In the genomic region with DNA sequence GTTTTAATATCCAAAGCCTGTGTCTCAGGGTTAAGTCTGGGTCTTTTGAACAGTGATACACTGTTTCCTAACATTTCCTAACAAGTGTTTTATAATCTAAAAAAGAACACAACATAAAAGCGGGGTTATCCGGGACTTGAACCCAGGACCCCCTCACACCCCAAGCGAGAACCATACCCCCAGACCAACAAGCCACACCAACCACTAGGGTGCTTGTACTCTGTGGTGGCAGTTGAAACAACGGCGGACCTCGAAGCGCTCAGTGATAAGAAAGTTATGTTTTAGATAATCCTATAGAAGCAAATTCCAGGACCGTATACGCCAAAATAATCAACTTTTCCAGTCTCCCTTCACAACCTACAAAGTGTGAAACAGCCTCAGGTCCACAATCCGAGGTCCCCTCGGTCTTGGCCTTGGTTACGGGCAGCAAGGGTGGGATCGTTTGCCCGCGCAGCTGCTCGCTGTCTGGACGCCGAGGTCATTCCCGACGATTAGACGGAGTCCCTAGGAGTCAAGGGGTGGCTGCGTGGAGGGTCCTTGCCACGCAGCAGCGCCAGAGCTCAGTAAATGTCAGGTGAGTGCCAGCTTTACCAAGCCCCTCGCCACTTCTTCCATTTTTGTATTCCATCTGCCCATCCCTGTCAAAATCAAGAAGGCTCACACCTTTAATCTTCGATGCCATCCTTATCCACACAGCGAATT, we compare ENCODE assay signal across 9 mouse cellular contexts. TPM values are rescaled to one million over a fixed set of nuclear protein-coding genes. Genes with fewer than 3 reads are reported as not detected.
DNase-seq lines count a peak whose midpoint lies in the region; ATAC-seq and TF ChIP-seq lines count a peak whose summit lies in the region.
"Had no signal": no experiment of that assay in that cellular context is flagged by ENCODE, and none has a peak within 500 bp of the region (broad histone marks: within the 10 kb centered on the region; RNA-seq: fewer than 3 reads in every experiment).

No protein-coding gene starts in this region.

- no peak for TF ChIP-seq POLR2A in limb, embryonic 14.5 days (IDR thresholded peaks at IDR 0.05; ENCODE audit: borderline replicate concordance, extremely low read depth, insufficient read depth, insufficient read length)

- no peaks in the 10 kb centered on the region for H3K9me3 ChIP-seq in embryonic facial prominence, embryonic 14.5 days (ENCODE audit: control insufficient read depth, low read length)
- no peaks in the 10 kb centered on the region for H3K9me3 ChIP-seq in limb, embryonic 14.5 days (ENCODE audit: control insufficient read depth, low read length)

- no peak overlapping the region for H3K27ac ChIP-seq in embryonic facial prominence, embryonic 14.5 days (replicated peaks; ENCODE audit: low read depth, low read length)
- no peak overlapping the region for H3K27ac ChIP-seq in limb, embryonic 14.5 days (replicated peaks; ENCODE audit: low read depth, low read length)

- H3K27me3 ChIP-seq in embryonic facial prominence, embryonic 14.5 days (replicated peaks; ENCODE audit: control insufficient read depth, insufficient read depth, low read length), result peaks cover 62% of the 10 kb centered on the region
- H3K27me3 ChIP-seq in limb, embryonic 14.5 days (ENCODE audit: control insufficient read depth, insufficient read depth, low read length), result peaks cover 50% of the 10 kb centered on the region

- ATAC-seq in embryonic facial prominence, embryonic 14.5 days (ENCODE audit: low read depth), result no peak
- ATAC-seq in limb, embryonic 14.5 days (ENCODE audit: low FRiP score, low read depth), result no peak

- H3K4me1 ChIP-seq in embryonic facial prominence, embryonic 14.5 days (ENCODE audit: control insufficient read depth, insufficient read depth, low read length), result 0 out of 2 replicates have a peak, but pooled peaks cover 10% of the 10 kb centered on the region
- peaks cover 8% of the 10 kb centered on the region for H3K4me1 ChIP-seq in limb, embryonic 14.5 days (ENCODE audit: control insufficient read depth, insufficient read depth, low read length)

- intact Hi-C loops in left cerebral cortex, postnatal 14 days (cut with DNase I), result no loop called here
- intact Hi-C loops in left cerebral cortex, postnatal 36 days (cut with DNase I), result no loop called here

- H3K36me3 ChIP-seq in embryonic facial prominence, embryonic 14.5 days (ENCODE audit: control insufficient read depth, insufficient read depth, low read length), result no peaks in the 10 kb centered on the region
- H3K36me3 ChIP-seq in limb, embryonic 14.5 days (ENCODE audit: control insufficient read depth, insufficient read depth, low read length), result no peaks in the 10 kb centered on the region

- peak; percentile 2 to 4 for DNase-seq in left cerebral cortex, postnatal 14 days (ENCODE audit: low spot score in 2 of 2)
- no peak for DNase-seq in left cerebral cortex, postnatal 36 days (ENCODE audit: low spot score in 2 of 2)
- DNase-seq in embryonic facial prominence, embryonic 14.5 days (ENCODE audit: low spot score), result no peak
- no peak for DNase-seq in limb, embryonic 14.5 days (ENCODE audit: low spot score)
- DNase-seq in retina, postnatal 1 day, result peak; percentile 30
- DNase-seq in right cerebral cortex, adult 2 months (ENCODE audit: low spot score in 2 of 2), result no peak
- no peak for DNase-seq in layer of hippocampus, adult 9-11 months
- DNase-seq in left cerebral cortex, adult 11 months (ENCODE audit: low spot score), result no peak

- H3K4me3 ChIP-seq in embryonic facial prominence, embryonic 14.5 days (ENCODE audit: low read depth, low read length), result peak overlapping the region; percentile 31
- H3K4me3 ChIP-seq in limb, embryonic 14.5 days (replicated peaks; ENCODE audit: low read length), result peak overlapping the region; percentile 26

- H3K4me2 ChIP-seq in embryonic facial prominence, embryonic 14.5 days (ENCODE audit: low read depth, low read length), result peak overlapping the region; percentile 53
- peak overlapping the region; percentile 41 for H3K4me2 ChIP-seq in limb, embryonic 14.5 days (replicated peaks; ENCODE audit: low read depth, low read length, severe bottlenecking)

- H3K9ac ChIP-seq in embryonic facial prominence, embryonic 14.5 days (ENCODE audit: low read depth, low read length), result no peak overlapping the region; the same call in 1 of the 2 replicates
- H3K9ac ChIP-seq in limb, embryonic 14.5 days (ENCODE audit: low read depth, low read length, severe bottlenecking), result 0 out of 2 replicates have a peak overlapping the region, but pooled peaks have one; percentile 25

- 2% methylated on average over 27 of the region's 27 CpGs for WGBS in embryonic facial prominence, embryonic 14.5 days
- 4% methylated on average over 27 of the region's 27 CpGs for WGBS in limb, embryonic 14.5 days

RNA-seq across cellular contexts. Expression of a gene that starts 26.3 kb away (rescaled TPM):
- 1 to 10 TPM; 6.6 to 6.8 TPM for total RNA-seq in left cerebral cortex, postnatal 14 days (2021)
- 1 to 10 TPM; 6.0 to 6.8 TPM for total RNA-seq in left cerebral cortex, postnatal 36 days (2021)
- 17.7 and 18.2 TPM in 2 replicates for polyA plus RNA-seq in embryonic facial prominence, embryonic 14.5 days (2014; fragmentation: Nextera tagmentation; extraction: Ambion mirVana)
- 16.3 and 21.1 TPM in 2 replicates for polyA plus RNA-seq in limb, embryonic 14.5 days (2012; rRNA removed)
- 17.4 and 18.1 TPM in 2 replicates for polyA plus RNA-seq in limb, embryonic 14.5 days (2014; fragmentation: Nextera tagmentation; extraction: Ambion mirVana)

RNA-seq across cellular contexts. Expression of a gene that starts 58.2 kb away (rescaled TPM):
- total RNA-seq in left cerebral cortex, postnatal 14 days (2021), result not detected
- not detected for total RNA-seq in left cerebral cortex, postnatal 36 days (2021)
- not detected in 2 replicates for polyA plus RNA-seq in embryonic facial prominence, embryonic 14.5 days (2014; fragmentation: Nextera tagmentation; extraction: Ambion mirVana)
- not detected in 2 replicates for polyA plus RNA-seq in limb, embryonic 14.5 days (2012; rRNA removed)
- polyA plus RNA-seq in limb, embryonic 14.5 days (2014; fragmentation: Nextera tagmentation; extraction: Ambion mirVana), result not detected in 2 replicates
- total RNA-seq: left cerebral cortex, adult 8-10 months had no signal

Comparison
In these comparisons a context has a peak if more than half of its experiments do, and no peak if none do; other contexts are left out.
1. DNase-seq: peak in left cerebral cortex, postnatal 14 days (2 of 2) and retina, postnatal 1 day (single experiment); none in left cerebral cortex, postnatal 36 days (0 of 2), embryonic facial prominence, embryonic 14.5 days (single experiment), limb, embryonic 14.5 days (single experiment), right cerebral cortex, adult 2 months (0 of 2), layer of hippocampus, adult 9-11 months (single experiment) and left cerebral cortex, adult 11 months (single experiment).